Mouse (Mus musculus) liver, embryonic 14.5 days (tissue): ENCODE measurements around the gene Olfr418.

Experiments
- CTCF ChIP-seq: IDR thresholded peaks from 2 replicates; pipeline ENCODE4 v1.5.1; 2016; ENCODE audit warnings: antibody characterized with exemption, low read depth, control low read depth
- EP300 ChIP-seq: IDR thresholded peaks from 2 replicates; pipeline ENCODE4 v1.6.1; 2016; ENCODE audit warnings: antibody characterized with exemption, low read depth

DNA sequence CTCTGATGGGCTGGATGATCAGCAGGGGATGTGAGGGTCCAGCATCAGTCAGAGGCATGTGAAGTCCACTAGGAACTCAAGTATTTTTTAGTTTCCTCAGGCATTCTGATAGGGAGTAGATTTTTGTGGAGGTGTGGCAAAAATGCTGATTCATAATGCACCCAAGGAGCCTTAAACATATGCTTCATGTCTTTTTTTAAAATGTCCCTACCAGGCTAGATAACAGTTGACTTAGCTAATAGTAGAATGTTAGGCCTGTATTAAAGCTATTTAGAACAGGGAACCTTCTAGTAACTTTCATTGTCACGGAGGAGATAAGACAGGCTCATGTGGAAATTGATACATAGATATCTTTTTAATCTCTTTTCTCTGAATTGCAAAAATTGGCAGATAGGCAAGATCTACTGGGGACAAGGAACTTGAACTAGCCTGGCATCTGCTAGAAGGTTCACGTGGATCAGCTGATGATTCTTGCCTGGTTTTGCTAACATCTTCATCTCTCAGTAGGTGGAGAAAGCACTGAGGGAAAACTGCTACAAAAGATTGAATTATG, 52.2 kb downstream of the Olfr418 start:
- TF ChIP-seq CTCF = no peak
- no peak for TF ChIP-seq EP300
